Mouse (Mus musculus) cerebellum, adult 2 months (tissue): ENCODE results near the gene Pbxip1. TPM values are rescaled to one million over a fixed set of nuclear protein-coding genes. Genes with fewer than 3 reads are reported as not detected.

ENCODE experiments used
- DNase-seq, 2 experiments: peaks; one replicate each; pipeline ENCODE4 v3.0.0; 2021
- H3K27ac ChIP-seq: fragments of 200-500 bp; 2 replicates; pipeline ENCODE4 v1.5.1; 2012; ENCODE audit warnings: low read length, control low read depth, inconsistent platforms; ENCODE audit not compliant: insufficient read depth
- H3K27me3 ChIP-seq: fragments of 200-500 bp; 2 replicates; pipeline ENCODE4 v1.6.1; 2012; ENCODE audit warnings: inconsistent platforms, mild to moderate bottlenecking, low read length, moderate library complexity; ENCODE audit not compliant: control insufficient read depth, insufficient read depth
- H3K4me1 ChIP-seq: fragments of 200-500 bp; 2 replicates; pipeline ENCODE4 v1.6.1; 2011; ENCODE audit warnings: low read length; ENCODE audit not compliant: control insufficient read depth, insufficient read depth
- H3K4me3 ChIP-seq: fragments of 200-500 bp; replicated peaks from 2 replicates; pipeline ENCODE3; 2011; ENCODE audit warnings: mild to moderate bottlenecking, low read depth, low read length, control low read depth; ENCODE audit not compliant: insufficient read depth
- CTCF ChIP-seq: fragments of 200-500 bp; IDR thresholded peaks from 2 replicates; pipeline ENCODE4 v1.5.1; 2011; ENCODE audit warnings: low read depth, mild to moderate bottlenecking, control low read depth, low read length, moderate library complexity, borderline replicate concordance; ENCODE audit not compliant: insufficient read depth
- POLR2A ChIP-seq: fragments of 200-500 bp; IDR thresholded peaks from 2 replicates; pipeline ENCODE4 v1.6.1; 2011; ENCODE audit warnings: low read length, control low read depth, borderline replicate concordance; ENCODE audit not compliant: insufficient read depth
- WGBS: fragments of 180-500 bp; shearing (Covaris S2); methylation state at CpG from one replicate; pipeline ENCODE4 v1.1.7; 2018; 5-methylcytosine and 5-hydroxymethylcytosine counted together
- polyA plus RNA-seq: library from polyadenylated mRNA; depleted of rRNA; stranded (reverse); fragments of >200 nt; gene quantifications from 2 replicates; pipeline ENCODE4 v1.2.3, GENCODE M21; 2012

Gene Pbxip1
- polyA plus RNA-seq, 1 experiment = 30.5 TPM

- Histone ChIP-seq H3K4me1 (peaks cover 26% of the 10 kb centered on the region), H3K27ac (peak overlapping the region; percentile 93), H3K27me3 (no peaks in the 10 kb centered on the region), H3K4me3 (peak overlapping the region; percentile 98)
- WGBS = 1% methylated on average over 56 of the region's 56 CpGs
- no peak for TF ChIP-seq POLR2A
- TF ChIP-seq CTCF = no peak
- DNase-seq = peak; percentile 71 to 73
Observed at GRCm38 (mm10) chr3:89391663-89392511, 44.6 kb upstream of the Pbxip1 start.

- Histone ChIP-seq H3K27ac (peak overlapping the region; percentile 86), H3K27me3 (no peaks in the 10 kb centered on the region), H3K4me1 (peaks cover 17% of the 10 kb centered on the region), H3K4me3 (peak overlapping the region; percentile 98)
- 0% methylated on average over 23 of the region's 24 CpGs for WGBS
- TF ChIP-seq CTCF = no peak
- no peak for TF ChIP-seq POLR2A
- DNase-seq = peak; percentile 58 to 59
Observed at GRCm38 (mm10) chr3:89392871-89393311, 43.6 kb upstream of the Pbxip1 start.

GRCm38 (mm10) chr3:89393605-89394004, 42.9 kb upstream of the Pbxip1 start:
- TF ChIP-seq CTCF = no peak
- TF ChIP-seq POLR2A = peak; percentile 83
- WGBS = under 1% methylated on average over 15 of the region's 15 CpGs
- Histone ChIP-seq H3K27ac (peak overlapping the region; percentile 96), H3K4me3 (peak overlapping the region; percentile 97), H3K27me3 (no peaks in the 10 kb centered on the region), H3K4me1 (peaks cover 11% of the 10 kb centered on the region)
- peak; percentile 99 for DNase-seq

- under 1% methylated on average over 40 of the region's 42 CpGs for WGBS
- peaks cover 9% of the 10 kb centered on the region for H3K4me1 ChIP-seq
- DNase-seq = peak; percentile 89 to 91
- TF ChIP-seq POLR2A = peak; percentile 18; the same call in 1 of the 2 replicates
- no peak for TF ChIP-seq CTCF
- H3K27me3 ChIP-seq = no peaks in the 10 kb centered on the region
- H3K4me3 ChIP-seq = peak within 1 kb of the TSS; percentile 97
- H3K27ac ChIP-seq = peak within 1 kb of the TSS; percentile 96
Observed at GRCm38 (mm10) chr3:89394006-89394893, 42.3 kb upstream of the Pbxip1 start, which contains the start of gene Zbtb7b. Zbtb7b (minus strand) TSS chr3:89394776.

GRCm38 (mm10) chr3:89394894-89395256, 41.6 kb upstream of the Pbxip1 start:
- Histone ChIP-seq H3K4me1 (peaks cover 8% of the 10 kb centered on the region), H3K27ac (peak overlapping the region; percentile 96)
- DNase-seq = peak in 1 of 2 experiments; percentile 90

GRCm38 (mm10) chr3:89395419-89395805, 41.1 kb upstream of the Pbxip1 start:
- Histone ChIP-seq H3K4me1 (peaks cover 5% of the 10 kb centered on the region), H3K27me3 (no peaks in the 10 kb centered on the region), H3K27ac (peak overlapping the region; percentile 0; the same call in 1 of the 2 replicates), H3K4me3 (peak overlapping the region; percentile 97)
- 7% methylated on average over 10 of the region's 10 CpGs for WGBS
- DNase-seq = peak; percentile 30 to 40
- TF ChIP-seq CTCF (no peak), POLR2A (no peak)

More at GRCm38 (mm10) chr3:89394894-89395256, 41.6 kb upstream of the Pbxip1 start:
- Histone ChIP-seq H3K27me3 (no peaks in the 10 kb centered on the region), H3K4me3 (peak overlapping the region; percentile 97)
- TF ChIP-seq CTCF = no peak
- peak; percentile 63; the same call in 1 of the 2 replicates for TF ChIP-seq POLR2A
- under 1% methylated on average over 10 of the region's 12 CpGs for WGBS
